Mouse (Mus musculus) liver, embryonic 14.5 days (tissue): ENCODE measurements around the gene Pdcl3.

Experiments
- CTCF ChIP-seq: IDR thresholded peaks from 2 replicates; pipeline ENCODE4 v1.5.1; 2016; ENCODE audit warnings: antibody characterized with exemption, low read depth, control low read depth
- EP300 ChIP-seq: IDR thresholded peaks from 2 replicates; pipeline ENCODE4 v1.6.1; 2016; ENCODE audit warnings: antibody characterized with exemption, low read depth

- TF ChIP-seq CTCF (no peak), EP300 (no peak)
These were observed 44.7 kb downstream of the Pdcl3 start for GRCm38 (mm10) chr1:39030108-39030507.
